Mouse (Mus musculus) neutrophil, adult 65 days (primary cell): ENCODE measurements around the gene Ptpn20. TPM values are rescaled to one million over a fixed set of nuclear protein-coding genes. Genes with fewer than 3 reads are reported as not detected.

Experiments
- total RNA-seq: library from RNA; stranded (reverse); gene quantifications from 2 replicates; pipeline ENCODE4 v1.2.4, GENCODE M21; 2023

The Ptpn20 gene
- total RNA-seq, result not detected in 2 replicates

DNA sequence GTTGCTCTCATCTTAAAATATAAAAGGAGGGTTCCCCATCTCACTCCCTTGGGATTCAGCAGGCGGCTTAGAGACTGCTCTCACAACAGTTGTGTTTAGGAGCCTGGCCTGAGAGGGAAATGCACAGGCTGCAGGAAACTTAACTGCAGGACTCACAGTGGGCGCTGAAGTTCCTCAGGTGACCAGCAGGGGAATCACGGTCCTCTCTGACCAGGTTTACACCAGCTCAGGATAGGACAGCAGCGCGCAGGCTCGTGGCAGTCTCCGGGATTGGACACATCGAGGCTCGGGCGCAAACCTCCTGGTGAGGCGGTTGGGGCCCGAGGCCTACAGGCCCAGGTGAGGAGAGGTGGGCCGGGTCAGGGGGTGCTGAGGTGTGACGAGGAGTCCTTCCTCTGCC, at the start of gene Ptpn20:
Gene Ptpn20 (plus strand): TSS at position 257 of the 400 bp plus-strand sequence.

Other genes with a start within 250 kb of the Ptpn20 start
- 24.1 and 30.1 TPM in 2 replicates for gene Mapk8, start 142.0 kb upstream of the Ptpn20 start, total RNA-seq
- gene Frmpd2, start 117.5 kb upstream of the Ptpn20 start, total RNA-seq, result not detected in 2 replicates